Mouse (Mus musculus) granulocyte monocyte progenitor cell, adult 5-6 weeks (primary cell): ENCODE results near the gene Golga2. TPM values are rescaled to one million over a fixed set of nuclear protein-coding genes. Genes with fewer than 3 reads are reported as not detected.
"Not testable (repeated sequence)": the region's sequence is repeated elsewhere in the genome, so short reads cannot be mapped to it uniquely, and the experiment has no call there.

ENCODE experiments used
- ATAC-seq: replicated peaks from 2 replicates; pipeline ENCODE4 v1.8.0; 2016; ENCODE audit warnings: mild to moderate bottlenecking, moderate TSS enrichment, inconsistent platforms; ENCODE audit not compliant: poor library complexity, severe bottlenecking
- total RNA-seq, 2 experiments: library from RNA; stranded (forward) in 1 of 2; stranded (reverse) in 1 of 2; fragments of 200-712, 200-1000 nt in 1 of 2; fragments of >200 nt in 1 of 2; fragmentation: Nextera tagmentation in 1 of 2; gene quantifications; 2 replicates each; pipeline ENCODE4 v1.2.3; 2014 to 2017

The Golga2 gene
- total RNA-seq, 2 experiments from 2014 or later: 32.2 to 49.7 TPM

DNA sequence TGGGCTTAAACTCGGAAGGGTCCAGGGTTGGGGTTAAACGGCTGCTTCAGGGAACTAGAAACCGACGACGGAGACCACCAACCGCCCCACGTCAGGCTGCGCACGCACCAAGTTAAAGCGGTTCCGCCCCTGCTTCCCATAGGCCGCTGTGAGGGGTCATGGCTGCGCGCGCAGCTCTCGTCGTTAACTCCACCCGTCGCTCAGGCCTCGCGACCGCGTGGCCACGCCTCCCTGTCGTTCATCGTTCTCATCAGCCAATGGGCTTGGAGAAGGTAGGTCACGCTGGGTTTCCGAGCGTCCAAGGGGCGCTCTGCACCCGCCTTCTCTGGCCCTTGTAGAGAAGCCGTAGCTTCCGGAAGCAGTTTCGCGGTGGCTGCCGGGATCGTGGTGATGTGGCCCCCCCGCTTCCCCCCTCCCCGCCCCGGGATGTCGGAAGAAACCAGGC is 761 bp downstream of the Golga2 start, which contains the start of gene Swi5:
TSS of gene Swi5 (minus strand) at position 153 of the 445 bp plus-strand sequence.
- ATAC-seq: peak; percentile 95

DNA sequence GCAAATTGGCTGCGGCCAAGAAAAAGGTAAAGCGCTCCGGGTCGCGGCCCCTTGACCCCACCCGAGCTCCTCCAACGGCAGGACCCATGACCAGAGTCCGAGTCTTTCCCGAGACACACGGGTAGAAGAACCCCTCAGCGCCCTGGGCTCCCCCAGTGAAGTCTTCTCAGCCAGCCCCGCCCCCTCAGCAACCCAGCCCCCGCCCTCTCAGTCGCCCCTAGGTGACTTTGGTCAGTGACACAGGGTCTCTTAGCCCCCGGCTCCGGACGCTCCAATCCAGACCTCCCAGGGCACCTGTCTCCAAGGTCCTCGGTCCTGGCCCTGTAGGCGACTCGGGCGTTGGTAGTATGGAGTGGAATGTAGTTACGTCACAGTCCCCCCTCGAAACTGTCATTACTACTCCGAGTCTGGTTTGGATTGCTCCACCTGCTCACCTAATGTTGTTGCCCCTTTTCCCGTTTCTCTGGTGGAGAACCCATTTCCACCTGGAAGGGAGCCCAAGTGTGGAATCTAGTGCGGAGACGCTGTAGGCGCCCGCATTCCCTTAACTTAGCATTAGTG is 1.3 kb downstream of the Golga2 start:
- ATAC-seq: peak; percentile 23

DNA sequence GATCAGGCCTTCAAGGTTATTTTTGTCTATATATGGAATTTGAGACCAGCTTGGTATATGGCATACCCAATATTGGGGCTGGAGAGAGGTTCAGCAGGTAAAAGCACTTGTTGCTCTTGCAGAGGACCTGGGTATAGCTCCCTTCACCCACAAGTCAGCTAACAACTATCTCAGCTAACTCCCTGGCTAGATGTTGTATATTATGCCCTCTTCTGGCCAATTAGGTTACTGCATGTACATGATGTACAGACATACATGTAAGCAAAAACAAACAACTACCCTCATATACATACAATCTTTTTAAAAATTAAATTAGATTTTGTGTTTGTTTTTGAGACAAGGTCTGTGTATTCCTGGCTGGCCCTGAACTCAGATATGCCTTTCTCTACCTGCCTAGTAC is 2.4 kb downstream of the Golga2 start:
- no peak for ATAC-seq

DNA sequence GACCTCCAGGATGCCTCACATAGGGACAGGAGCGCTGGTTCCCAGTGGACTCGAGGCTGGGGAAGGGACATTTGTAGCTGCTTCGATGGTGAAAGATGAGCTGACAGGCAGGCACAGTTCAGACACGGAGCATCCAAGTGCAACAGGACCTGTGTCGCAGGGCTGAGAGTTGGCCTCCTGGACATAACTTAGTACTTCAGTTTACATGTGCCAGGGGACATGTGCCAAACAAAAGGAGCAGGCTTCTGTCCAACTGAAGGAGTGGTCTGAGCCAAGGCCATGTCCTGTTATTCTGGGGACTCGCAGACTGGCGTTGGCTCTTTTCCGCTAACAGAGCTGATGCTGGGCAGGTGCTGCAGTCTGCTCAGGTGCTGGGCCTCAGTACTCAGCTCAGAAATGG is 7.2 kb downstream of the Golga2 start:
- no peak for ATAC-seq

DNA sequence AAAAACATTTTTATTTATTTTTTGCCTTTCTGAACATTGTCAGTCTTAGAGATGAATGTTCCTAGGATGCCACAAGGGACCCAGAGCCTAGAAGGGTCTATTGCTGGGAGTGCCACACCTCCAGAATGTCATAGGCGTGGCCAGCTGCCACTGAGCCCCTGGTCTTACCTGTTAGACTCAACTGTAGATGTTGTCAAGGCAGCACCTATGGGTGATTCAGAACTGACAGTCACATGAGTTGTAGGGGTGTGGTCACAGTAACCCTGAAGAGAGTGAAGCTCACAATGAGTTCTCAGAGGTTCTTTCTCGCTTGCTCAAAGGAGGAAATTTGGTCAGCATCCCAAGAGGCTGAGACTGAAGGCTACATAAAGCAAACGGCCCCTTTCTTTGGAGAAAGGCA is 8.1 kb downstream of the Golga2 start:
- no peak for ATAC-seq

DNA sequence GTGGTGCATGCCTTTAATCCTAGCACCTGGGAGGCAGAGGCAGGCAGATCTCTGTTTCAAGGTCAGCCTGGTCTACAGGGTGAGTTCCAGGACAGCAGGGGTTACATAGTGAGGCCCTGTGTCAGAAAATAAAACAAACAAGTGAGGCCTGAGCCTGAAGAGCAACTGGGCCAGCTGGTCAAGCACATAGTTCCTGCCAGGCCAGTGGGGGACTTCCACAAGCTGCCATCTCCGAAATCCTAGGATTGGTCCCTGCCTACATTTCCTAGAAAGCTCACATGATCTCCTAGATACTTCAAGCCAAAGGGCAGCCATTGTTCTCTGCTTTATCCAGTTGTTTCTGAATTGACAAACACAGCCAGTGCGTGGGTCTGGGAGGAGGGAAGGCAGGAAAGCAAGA is 8.7 kb downstream of the Golga2 start:
- not testable (repeated sequence) for ATAC-seq

DNA sequence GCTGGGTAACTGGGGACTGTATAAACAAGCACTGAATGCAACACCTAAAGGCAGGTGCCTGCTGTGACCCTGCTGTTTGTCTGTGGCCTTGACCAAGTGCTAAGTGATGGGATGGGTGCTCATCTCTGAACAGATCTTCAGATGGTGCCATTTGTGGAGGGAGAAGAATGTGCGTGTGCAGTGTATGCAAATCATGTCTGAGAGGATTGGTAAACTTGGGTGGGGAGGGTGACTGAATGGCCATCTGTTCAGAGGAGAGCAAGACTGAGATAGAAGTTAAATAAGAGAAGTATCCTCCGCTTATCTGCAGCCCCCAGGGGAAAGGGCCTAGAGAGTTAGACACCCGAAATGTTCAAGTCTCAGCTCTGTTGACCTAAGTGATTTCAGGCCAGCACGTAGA is 12.3 kb downstream of the Golga2 start:
- no peak for ATAC-seq

DNA sequence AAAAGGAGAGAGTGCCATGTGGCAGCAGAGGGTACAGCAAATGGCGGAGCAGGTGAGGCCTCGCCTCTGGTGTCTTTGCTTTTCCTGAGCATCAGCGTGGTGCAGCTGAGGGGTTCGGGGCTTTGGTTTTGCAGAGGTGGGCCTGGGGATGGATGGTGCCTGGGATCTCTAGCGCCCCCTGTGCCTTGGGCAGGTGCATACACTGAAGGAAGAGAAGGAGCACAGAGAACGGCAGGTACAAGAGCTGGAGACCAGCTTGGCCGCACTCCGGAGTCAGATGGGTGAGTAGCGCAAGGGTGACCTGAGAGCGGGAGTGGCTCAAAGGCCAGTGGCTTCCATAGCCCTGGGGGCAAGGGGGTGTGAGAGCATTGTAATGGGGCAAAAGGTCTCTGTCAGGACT is 15.8 kb downstream of the Golga2 start:
- ATAC-seq: no peak

DNA sequence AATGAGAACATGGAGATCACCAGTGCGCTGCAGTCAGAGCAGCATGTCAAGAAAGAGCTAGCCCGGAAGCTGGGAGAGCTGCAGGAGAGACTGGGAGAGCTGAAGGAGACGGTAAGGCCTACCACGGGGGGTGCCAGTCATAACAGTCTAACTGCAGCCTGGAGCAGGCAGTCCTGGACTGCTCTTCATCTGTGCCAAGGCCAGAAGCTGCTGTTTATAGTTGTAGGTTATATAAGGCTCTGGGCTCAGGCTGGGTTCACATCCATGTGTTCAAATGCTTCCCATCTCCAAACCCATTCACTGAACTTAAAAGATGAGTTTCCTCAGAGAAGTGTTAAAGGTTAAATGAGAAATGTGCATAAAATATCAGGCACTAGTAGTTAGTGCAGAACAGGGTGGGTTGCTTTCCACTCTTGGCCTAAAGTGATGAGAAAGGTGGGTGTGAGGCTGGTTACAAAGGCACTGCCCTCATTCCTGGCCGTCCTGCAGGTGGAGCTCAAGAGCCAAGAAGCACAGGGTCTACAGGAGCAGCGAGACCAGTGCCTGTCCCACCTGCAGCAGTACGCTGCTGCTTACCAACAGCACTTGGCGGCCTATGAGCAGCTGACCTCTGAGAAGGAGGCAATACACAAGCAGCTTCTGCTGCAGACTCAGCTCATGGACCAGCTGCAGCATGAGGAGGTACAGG is 17.1 kb downstream of the Golga2 start:
- ATAC-seq: peak; percentile 54; the same call in 1 of the 2 replicates

DNA sequence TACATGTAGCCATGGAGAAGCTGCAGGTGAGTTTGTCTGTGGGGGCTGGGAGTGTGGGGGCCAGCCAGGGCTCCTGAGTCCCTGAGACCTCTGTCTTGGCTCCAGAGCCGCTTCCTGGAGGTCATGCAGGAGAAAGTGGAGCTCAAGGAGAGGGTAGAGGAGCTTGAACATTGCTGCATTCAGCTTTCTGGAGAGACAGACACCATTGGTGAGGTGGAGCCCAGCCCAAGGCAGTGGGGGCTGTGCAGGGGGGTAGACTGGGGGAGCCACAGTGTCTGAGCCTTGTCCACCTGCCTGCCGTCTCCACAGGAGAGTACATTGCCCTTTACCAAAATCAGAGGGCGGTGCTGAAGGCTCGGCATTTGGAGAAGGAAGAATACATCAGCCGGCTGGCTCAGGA is 18.5 kb downstream of the Golga2 start:
- ATAC-seq: no peak

DNA sequence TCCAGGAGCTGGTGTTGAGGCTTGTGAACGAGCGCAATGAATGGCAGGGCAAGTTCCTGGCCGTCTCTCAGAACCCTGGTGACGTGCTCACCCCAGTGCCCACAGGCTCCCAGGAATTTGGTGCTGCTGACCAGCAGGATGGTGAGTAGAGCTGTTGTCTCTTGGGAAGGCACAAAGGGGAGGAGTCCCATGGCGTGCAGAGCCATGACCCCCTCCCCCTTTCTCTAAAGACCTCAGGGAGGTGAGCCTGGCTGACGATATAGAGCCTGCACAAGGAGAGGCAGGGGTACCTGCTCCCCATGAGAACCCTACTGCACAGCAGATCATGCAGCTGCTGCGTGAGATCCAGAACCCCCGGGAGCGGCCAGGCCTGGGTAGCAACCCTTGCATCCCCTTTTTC is 19.0 kb downstream of the Golga2 start:
- ATAC-seq: no peak

DNA sequence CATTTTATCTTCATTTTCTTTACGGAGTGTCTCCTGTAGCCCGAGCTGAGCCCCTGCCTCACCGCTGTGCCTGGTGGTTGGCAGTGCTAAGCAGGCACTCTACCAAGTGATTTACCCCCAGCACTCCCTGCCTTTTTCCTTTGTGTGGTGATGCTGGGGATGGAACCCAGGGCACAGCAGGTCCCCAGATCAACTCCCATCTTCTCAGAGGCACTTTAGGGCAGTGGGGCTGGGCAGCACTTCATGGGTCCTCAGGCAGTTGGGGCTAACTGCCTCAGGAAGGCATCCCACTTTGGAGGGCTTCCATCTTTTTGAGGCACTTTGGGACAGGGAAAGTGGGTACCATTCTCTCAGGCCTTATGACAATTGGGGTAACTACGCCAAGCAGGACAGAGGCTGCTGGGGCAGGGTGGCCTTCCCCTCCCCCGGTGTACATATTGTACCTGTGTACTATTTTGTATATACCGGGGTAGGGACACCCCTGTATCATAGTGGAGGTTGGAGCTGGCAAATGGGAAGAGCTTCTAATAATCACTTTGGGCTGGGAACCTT is 20.1 kb downstream of the Golga2 start:
- ATAC-seq: no peak

DNA sequence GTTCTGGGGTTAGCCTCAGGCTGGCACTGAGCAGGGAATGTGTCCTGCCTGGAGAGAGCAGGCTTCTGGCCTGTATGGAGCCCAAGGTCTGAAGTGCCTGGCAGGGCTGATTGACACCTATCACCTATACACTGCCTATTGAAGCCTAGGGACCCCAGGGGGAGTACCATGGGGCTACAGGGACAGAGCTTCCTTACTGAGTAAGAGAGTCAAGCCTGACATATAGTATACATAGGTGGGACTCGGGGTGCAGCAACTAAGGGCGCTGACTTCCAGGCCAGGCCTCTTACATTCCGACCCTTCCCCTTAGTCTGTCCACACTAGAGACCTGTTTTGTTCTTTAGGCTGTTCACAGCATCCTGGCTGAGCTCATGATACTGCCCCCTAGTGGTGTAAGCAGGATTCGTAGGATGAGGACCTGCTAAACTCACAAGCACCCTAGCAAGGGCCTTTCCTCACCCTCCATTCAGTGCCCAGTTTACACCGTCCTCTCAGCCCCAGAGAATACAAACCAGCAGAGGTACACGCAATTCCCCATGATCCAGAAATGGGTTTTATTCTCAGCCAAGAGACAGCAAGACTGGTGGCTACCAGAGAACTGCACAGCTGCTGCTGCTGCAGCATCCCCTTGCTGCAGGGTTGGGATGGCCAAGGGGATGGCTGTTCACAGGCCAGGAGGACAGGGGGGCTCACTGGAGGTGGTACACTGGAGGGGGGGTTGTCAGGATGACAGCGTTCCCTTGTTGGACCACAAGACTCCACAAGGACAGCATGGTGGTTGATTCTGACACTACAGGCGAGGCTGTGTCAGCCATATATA is 21.0 kb downstream of the Golga2 start:
- no peak for ATAC-seq

DNA sequence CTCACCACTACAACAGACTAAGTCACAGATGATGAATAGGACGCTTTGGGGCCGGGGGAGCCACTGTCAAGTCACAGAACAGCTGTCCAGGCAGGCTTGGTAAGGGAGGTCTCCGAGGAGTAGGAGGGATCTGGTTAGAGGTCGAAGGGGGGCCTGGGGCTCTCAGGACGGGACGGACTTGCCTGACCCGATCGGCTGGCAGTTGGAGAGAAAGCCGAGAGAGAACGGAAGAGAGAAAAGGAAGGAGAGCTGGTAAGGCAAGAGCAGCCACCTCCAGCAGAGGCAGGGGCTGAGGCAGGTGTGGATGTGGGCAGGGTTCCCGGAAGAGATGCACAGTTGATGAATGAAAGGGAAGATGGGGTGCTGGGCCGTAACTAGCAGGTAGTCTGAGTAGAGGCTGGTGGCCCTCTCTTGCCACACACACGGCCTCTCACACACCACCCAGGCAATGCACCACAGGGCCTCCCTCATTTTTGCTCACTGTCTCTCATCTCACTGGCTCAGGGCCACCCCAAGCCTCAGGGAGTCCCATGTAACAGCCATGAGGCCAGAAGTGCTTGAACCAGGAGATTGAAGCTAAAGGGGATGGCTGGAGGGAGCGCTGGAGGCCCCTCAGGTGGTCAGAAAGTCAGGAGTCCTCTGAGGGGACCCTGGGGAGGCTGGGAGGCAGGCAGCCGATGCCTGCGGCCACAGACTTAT is 21.8 kb downstream of the Golga2 start:
- no peak for ATAC-seq

DNA sequence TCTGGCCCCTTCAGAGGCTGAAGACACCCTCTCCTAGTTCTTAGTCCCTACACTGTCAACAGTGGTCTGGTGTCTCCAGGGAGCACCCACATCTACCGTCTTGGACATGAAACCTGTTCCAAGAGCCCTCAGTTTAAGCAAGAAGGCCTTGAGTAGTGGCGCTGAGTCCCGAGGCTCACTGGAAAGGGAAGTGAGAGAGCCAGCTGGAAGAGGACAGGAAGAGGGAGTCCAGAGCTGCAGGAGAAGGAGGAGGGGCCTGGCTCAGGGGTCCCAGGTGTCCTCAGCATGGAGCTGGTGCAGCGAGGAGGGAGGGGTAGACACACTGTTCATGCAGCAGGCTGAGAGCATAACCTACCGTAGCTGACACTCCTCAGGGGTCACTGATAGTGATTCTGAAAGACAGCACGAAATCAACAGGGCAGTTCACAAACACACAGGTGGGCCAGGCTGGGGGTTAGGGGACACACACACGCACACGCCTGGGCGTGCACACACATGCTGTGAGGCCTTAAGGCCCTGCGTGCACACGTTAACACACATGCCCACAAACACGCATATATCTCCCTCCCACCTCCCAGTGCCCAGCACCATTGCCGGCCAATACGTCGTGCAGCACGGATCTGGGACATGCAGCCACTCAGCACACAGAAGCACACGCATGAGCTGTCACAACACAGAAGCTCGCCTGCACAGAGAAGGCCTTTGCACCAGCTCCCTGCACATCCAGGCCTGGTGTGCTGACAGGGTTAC is 23.1 kb downstream of the Golga2 start:
- peak; percentile 70 for ATAC-seq

DNA sequence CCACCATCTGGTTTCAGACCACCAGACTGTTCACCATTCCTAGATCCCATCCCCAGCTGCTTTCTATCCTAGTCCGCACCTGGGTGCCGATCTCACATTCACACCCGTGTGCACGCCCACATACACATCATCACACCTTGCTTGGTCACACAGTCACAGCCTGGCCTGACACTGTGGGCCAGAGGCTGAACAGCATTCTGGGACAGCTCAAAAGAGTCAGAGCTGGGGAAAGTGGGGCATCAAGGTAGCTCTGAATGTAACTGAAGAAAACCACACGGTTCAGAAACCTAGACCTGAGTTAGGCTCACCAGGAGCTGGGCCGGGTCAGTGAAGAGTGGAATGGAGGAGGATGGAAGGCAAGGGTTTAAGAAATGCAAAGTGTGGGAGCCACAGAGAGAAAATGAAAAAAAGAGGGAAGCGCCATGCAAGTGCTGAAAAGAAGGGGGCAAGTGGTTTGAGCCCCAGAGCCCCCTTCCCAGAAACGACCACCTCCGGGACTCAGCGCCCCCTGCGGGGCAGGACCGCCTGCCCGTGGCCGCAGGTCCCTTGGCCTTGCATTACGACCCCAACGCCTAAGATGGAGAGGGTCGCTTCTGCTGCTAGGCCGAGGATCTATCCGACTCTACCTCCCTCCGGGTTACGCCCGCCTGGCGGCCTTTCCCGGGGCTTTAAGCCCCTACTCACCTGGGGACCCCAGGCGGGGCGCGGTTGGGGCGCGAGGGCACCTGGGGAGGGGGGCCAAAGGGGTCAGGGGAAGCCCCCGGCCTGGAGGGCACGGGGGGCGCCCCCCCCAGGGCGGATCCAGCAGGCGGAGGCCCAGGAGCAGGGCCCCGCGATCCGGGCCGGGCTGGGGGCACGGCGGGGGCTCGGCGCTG is 24.5 kb downstream of the Golga2 start:
- no peak for ATAC-seq

DNA sequence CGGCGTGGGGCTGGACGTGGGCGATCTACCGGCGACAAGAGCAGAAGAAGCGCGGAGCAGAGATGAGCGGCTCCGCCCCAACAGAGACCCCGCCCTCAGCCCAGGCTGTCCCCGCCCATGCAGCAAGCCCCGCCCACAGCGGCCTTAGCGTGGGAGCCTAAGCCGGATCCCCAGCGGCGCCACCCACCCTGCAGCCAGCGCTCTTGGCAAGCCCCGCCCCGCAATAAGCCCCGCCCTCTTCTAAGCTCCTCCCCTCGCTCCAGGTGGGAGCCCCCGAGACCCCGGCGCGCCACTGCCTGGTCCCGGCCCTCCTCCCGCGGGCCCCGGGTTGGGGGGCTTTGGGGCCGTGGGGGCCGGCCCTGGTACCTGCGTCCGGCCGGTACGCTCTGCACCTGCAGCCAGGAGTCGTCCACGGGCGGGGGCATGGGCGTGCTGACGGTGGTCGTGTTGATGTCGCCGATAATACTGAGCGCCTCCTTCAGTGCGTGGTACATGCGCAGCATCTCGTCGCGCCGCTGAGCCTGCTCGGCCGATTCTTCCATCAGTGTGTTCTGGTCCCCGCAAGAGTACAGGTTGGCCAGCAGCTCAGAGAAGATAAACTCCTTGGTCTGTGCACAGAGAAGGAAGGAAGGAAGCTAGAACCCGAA is 25.3 kb downstream of the Golga2 start:
- ATAC-seq: peak; percentile 71

DNA sequence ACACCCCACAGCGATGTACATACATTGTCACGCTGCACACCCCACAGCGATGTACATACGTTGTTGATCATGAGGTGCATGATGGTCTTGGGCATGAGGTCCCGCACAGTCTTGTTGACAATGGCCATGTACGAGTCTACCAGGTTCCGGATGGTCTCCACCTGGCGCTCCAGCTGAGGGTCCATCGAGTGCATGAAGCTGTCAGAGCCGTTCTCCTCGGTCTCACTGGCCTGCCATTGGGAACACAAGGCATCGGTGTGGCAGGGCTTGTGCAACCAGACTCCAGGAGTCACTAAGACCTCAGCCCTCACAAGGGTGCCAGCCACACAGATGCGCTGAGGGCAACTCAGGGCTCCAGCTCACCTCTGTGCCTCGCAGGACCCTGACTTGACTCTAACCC is 27.6 kb downstream of the Golga2 start:
- no peak for ATAC-seq
